Mouse (Mus musculus): ENCODE data around the gene Endod1. TPM values are rescaled to one million over a fixed set of nuclear protein-coding genes. Genes with fewer than 3 reads are reported as not detected.

The Endod1 gene
- total RNA-seq (2022), result 1 to 10 TPM; 1.3 to 2.4 (median 2.0) TPM

DNA sequence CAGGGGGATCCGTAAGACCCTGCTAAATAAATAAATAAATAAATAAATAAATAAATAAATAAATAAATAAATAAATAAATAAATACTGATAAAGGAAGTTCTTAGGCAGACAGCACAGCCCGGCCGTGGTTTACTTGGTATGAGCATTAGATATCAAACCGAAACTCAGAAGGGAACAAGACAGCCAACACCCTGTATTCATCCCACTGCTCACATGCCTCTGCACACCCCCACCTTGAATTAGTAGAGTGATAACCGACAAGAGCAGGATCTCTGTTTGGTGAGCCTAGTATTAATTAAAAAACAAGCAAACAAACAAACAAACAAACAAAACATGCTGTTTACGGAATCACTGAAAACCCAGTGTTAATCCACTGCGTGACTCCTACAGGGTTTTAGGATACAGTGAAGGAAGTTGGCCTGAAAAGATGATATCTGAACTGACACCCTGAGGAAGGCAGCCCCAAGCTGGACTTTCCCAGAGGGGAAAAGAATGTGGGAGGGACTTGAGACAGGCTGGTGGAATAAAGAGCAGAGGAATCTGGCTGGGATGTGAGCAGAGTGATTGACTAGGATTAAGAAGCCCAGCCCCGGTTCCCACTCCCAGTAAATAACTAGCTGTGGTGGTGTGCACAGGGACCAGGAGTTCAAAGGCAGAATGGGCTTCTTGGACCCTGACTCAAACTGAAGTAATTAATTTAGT lies at the start of gene Endod1:
Gene Endod1, minus strand, starts transcription at position 155 of the 703 bp plus-strand sequence.
- DNase-seq (ENCODE audit: low spot score in 2 of 2), result no peak

GRCm38 (mm10) chr9:14409153-14409552 lies 27.8 kb upstream of the Endod1 start:
- DNase-seq (ENCODE audit: low spot score in 2 of 2), result no peak

GRCm38 (mm10) chr9:14408044-14408443 lies 26.7 kb upstream of the Endod1 start:
- no peak for DNase-seq (ENCODE audit: low spot score in 2 of 2)

DNA sequence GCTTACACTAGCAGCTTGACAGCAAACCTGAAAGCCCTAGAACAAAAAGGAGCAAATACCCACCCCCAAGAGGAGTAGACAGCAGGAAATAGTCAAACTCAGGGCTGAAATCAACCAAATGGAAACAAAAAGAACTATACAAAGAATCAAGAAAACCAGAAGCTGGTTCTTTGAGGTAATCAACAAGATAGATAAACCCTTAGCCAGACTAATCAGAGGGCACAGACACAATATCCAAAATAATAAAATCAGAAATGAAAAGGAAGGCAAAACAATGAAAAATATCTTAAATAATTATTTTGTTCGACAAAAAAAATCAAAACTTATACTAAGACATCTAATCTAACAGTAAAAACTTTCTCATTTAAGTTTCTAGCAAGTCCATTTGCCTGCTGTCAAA lies 24.7 kb upstream of the Endod1 start:
- no peak for DNase-seq (ENCODE audit: low spot score in 2 of 2)

DNA sequence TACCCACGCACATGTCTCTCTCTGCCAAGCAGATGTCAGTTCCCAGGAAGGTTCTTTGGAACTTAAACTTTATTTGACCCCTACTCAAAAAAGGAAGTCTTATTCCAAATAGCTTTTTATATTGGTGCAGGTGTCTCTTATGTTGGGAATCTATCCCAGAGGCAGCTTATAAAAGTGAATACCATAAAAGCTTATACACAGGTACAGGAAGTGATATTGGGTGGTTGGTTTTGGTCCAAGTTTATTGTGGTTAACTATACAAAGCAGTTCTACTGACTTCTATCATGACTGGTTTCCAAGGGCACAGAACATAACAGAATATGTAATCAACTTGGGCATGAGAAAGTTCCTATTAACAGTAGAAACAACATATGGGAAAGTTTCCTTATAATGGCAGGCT lies 20.8 kb upstream of the Endod1 start:
- DNase-seq (ENCODE audit: low spot score in 2 of 2), result no peak

DNA sequence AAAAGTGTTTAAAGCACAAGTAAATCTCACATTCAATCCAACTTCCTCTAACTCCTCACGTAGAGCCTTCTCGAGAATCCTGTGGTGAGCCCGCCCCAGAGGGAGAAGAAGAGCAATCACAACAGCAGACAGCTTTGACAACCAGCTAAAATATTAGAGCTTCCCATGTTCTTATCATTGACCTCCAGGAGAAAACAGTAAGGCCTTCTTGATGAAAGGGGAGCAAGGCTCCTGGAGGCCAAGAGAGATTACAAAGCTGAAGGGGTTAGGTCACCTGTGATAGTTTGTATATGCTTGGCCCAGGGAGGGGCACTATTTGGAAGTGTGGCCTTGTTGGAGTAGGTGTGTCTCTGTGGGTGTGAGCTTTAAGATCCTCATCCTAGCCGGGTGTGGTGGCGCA lies 19.1 kb upstream of the Endod1 start:
- DNase-seq (ENCODE audit: low spot score in 2 of 2), result no peak

- no peak for DNase-seq (ENCODE audit: low spot score in 2 of 2)
These were observed 17.6 kb upstream of the Endod1 start for GRCm38 (mm10) chr9:14398946-14399345.

GRCm38 (mm10) chr9:14398084-14398483 lies 16.8 kb upstream of the Endod1 start:
- no peak for DNase-seq (ENCODE audit: low spot score in 2 of 2)

- DNase-seq (ENCODE audit: low spot score in 2 of 2), result no peak
These were observed 16.1 kb upstream of the Endod1 start for GRCm38 (mm10) chr9:14397449-14397819.

DNA sequence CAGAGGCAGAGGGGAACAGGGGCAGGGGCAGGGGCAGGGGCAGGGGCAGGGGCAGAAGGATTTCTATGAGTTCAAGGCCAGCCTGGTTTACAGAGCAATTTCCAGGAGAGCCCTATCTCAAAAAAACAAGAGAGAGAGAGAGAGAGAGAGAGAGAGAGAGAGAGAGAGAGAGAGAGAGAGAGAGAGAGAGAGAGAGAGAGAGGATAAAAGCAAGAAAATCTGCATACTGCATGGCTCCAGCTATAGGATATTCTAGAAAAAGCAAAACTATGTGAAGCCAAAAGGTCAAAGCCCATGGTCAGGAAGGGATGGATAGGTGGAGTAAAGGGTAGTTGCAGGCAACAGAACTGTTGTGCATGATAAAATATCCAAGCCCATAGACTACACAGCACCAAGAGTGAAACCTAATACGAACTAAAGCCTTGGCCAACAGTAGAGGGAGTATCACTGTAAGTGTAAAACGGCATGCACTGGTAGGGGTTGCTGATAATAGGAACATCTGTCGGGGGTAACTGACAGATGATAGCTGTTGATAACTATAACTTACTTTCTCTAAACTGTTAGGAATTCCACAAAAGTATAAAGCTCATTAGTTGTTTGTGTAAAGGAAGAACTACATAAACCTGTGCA lies 15.6 kb upstream of the Endod1 start:
- DNase-seq (ENCODE audit: low spot score in 2 of 2), result no peak

DNA sequence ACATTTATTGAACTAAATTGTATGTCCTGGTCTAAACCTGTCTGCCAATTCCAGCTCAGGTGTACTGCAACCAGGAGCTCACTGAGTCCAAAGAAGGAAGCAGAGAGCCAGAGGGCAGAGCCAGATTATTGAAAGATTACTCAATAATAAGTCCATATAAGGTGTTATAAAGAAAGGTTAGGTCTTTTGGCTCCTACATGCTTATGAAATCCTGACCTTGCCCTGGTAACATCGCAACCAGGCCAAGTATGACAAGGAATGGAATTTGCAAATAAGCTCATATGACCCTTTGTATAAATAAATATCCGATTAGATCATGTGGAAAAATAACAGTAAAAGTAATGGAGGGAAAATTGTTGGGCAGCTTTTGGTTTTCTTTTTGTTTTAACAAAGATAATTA lies 14.8 kb upstream of the Endod1 start:
- no peak for DNase-seq (ENCODE audit: low spot score in 2 of 2)

DNA sequence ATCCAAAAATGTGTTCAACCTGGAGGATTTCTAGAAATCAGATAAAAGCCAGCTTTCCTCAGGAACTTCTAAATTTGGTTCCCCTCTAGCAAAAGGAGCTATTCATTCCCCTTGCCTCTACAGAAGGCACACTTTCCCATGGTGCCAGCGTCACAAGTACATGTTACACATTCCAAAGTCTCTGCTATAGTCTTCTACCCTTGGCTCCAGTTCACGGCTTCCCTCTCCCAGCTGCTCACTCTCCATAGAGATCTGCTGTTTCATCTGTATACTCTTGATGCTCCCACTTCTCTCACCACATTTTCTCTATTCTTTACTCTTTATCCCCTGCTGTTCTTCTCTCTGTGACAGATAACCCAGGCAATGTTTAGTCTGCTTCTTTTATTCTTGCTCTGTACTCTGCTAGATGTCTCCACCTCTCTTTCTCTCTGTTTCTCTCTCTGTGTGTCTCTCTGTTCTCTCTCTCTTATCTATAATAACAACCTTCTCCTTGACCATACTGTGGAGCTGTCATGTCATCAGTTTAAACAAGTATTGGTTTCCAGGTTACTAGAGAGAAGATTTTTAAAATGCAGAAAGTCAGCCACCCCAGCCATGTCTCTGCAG lies 13.8 kb upstream of the Endod1 start:
- no peak for DNase-seq (ENCODE audit: low spot score in 2 of 2)

- DNase-seq (ENCODE audit: low spot score in 2 of 2), result no peak
These were observed 10.6 kb upstream of the Endod1 start for GRCm38 (mm10) chr9:14391841-14392318.

GRCm38 (mm10) chr9:14391286-14391685 lies 10.0 kb upstream of the Endod1 start:
- DNase-seq (ENCODE audit: low spot score in 2 of 2), result no peak

- DNase-seq (ENCODE audit: low spot score in 2 of 2), result no peak
These were observed 9.0 kb upstream of the Endod1 start for GRCm38 (mm10) chr9:14390278-14390677.

DNA sequence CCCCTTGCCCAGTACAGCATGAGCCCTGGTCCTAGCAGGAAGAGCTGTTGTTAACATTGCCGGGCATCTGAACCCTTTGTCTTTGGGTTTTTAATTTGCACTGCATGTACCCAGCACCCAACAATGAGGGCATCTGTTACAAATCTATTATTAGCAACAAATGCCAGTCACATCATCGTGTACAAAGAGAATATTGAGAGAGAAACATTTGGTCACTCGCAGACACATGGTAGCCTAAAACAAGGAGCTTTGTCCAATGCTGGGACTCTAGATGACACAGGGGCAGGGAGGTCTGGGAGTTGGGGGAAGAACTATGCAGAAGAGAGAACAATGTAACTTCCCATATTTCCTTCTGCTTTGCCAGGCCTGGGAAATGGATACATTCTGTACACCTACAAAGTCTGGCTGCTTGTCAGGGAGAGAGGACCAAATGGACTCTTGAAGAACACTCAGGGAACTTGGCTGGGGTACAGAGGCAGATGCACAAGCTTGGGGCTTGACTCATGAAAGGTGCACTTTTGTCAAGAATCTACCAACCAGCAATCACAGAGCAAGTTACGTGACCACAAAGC lies 7.8 kb upstream of the Endod1 start:
- DNase-seq (ENCODE audit: low spot score in 2 of 2), result no peak

- DNase-seq (ENCODE audit: low spot score in 2 of 2), result no peak
These were observed 6.7 kb upstream of the Endod1 start for GRCm38 (mm10) chr9:14388001-14388400.

GRCm38 (mm10) chr9:14386831-14387230 lies 5.5 kb upstream of the Endod1 start:
- DNase-seq (ENCODE audit: low spot score in 2 of 2), result no peak

GRCm38 (mm10) chr9:14385665-14386064 lies 4.4 kb upstream of the Endod1 start:
- no peak for DNase-seq (ENCODE audit: low spot score in 2 of 2)

DNA sequence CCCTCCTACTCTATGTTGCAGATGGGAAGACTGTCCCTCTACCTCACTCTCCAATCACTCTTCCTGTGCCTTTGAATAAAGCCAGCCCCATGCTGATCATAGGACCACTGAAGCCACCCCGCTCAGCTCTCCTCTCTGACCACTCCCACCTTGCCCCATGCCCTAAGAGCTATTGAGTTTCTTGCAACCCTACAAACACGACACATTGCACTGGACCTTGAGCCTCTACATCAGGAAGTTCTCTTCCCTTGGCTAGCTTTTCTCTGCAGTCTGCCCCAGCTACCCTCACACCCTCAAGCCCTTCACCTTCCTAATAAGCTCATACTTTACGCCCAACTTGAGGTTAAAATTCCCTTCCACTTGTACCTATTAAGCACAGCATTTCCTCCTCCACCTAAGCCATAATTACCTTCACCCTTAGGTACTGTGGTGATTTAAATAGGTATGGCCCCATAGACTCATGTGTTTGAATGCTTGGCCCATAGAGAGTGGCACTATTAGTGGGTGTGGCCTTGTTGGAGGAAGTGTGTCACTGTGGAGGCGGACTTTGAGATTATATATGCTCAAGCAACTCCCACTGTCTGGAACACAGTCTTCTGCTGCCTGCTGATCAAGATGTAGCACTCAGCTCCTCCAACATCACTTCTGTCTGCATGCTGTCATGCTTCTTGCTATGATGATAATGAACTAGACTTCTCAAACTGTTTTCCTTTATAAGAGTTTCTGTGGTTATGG lies 2.0 kb upstream of the Endod1 start:
- DNase-seq (ENCODE audit: low spot score in 2 of 2), result no peak

DNA sequence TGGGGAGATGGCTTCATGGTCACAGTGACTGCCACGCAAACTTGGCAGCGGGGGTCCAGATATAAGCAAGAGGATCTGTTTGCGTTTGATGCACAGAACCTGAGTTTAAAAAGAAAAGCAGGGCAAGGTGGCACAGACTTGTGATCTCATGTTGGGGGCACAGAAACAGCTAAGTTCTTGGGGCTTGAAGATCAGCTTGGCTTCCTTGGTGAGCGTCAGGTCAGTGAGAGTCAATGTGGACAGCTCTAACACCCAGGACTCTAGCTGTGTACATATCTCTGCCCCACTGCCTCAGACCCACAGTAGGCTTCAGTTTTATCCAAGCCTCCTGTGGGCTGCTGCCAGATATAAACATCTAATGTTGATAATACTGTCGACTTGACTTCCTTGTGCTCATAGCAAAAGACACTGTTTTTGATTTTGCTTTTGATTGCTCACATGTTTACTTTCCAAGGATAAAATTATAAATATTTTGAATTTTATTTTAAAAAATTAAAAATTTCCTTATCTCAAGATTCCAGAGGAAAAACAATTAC lies 1.0 kb upstream of the Endod1 start:
- no peak for DNase-seq (ENCODE audit: low spot score in 2 of 2)
